Mouse (Mus musculus): ENCODE results near the gene Pnkd. TPM values are rescaled to one million over a fixed set of nuclear protein-coding genes. Genes with fewer than 3 reads are reported as not detected.

The Pnkd gene
- polyA plus RNA-seq, 1 experiment from 2014 or later, result 169 TPM

- H3K4me2 ChIP-seq (ENCODE audit: low read length), result no peak overlapping the region
- no peak overlapping the region for H3K9ac ChIP-seq (ENCODE audit: low read depth, low read length)
- no peaks in the 10 kb centered on the region for H3K27me3 ChIP-seq (ENCODE audit: insufficient read depth, low read length)
- DNase-seq (ENCODE audit: low spot score) (no peak), ATAC-seq (replicated peaks; ENCODE audit: low FRiP score, low read depth) (no peak)
- H3K27ac ChIP-seq, result no peak overlapping the region
- H3K4me1 ChIP-seq (replicated peaks; ENCODE audit: insufficient read depth, low read length), result no peaks in the 10 kb centered on the region
- no peaks in the 10 kb centered on the region for H3K9me3 ChIP-seq (replicated peaks; ENCODE audit: low read length)
- no peaks in the 10 kb centered on the region for H3K36me3 ChIP-seq (ENCODE audit: insufficient read depth, low read length)
- TF ChIP-seq CTCF (IDR thresholded peaks at IDR 0.05; ENCODE audit: low read depth), result no peak
- 84% methylated on average over 7 of the region's 7 CpGs for WGBS
- no peak overlapping the region for H3K4me3 ChIP-seq (replicated peaks; ENCODE audit: low read depth, low read length)
These were observed 94.4 kb downstream of the Pnkd start for GRCm38 (mm10) chr1:74379058-74379504.

GRCm38 (mm10) chr1:74380484-74380883 is 95.8 kb downstream of the Pnkd start:
- Histone ChIP-seq H3K4me2 (ENCODE audit: low read length) (no peak overlapping the region), H3K27ac (no peak overlapping the region), H3K4me1 (replicated peaks; ENCODE audit: insufficient read depth, low read length) (no peaks in the 10 kb centered on the region), H3K9me3 (replicated peaks; ENCODE audit: low read length) (no peaks in the 10 kb centered on the region), H3K27me3 (ENCODE audit: insufficient read depth, low read length) (no peaks in the 10 kb centered on the region), H3K36me3 (ENCODE audit: insufficient read depth, low read length) (no peaks in the 10 kb centered on the region), H3K9ac (ENCODE audit: low read depth, low read length) (no peak overlapping the region), H3K4me3 (replicated peaks; ENCODE audit: low read depth, low read length) (no peak overlapping the region)
- no peak for ATAC-seq (replicated peaks; ENCODE audit: low FRiP score, low read depth)
- 82% methylated on average over 5 of the region's 5 CpGs for WGBS
- no peak for TF ChIP-seq CTCF (IDR thresholded peaks at IDR 0.05; ENCODE audit: low read depth)
- DNase-seq (ENCODE audit: low spot score), result no peak

- no peak overlapping the region for H3K27ac ChIP-seq
- H3K9me3 ChIP-seq (replicated peaks; ENCODE audit: low read length), result no peaks in the 10 kb centered on the region
- ATAC-seq (replicated peaks; ENCODE audit: low FRiP score, low read depth) (no peak; the same call in 1 of the 2 replicates), DNase-seq (ENCODE audit: low spot score) (no peak)
- no peak overlapping the region for H3K4me3 ChIP-seq (replicated peaks; ENCODE audit: low read depth, low read length)
- H3K27me3 ChIP-seq (ENCODE audit: insufficient read depth, low read length), result no peaks in the 10 kb centered on the region
- no peak overlapping the region for H3K9ac ChIP-seq (ENCODE audit: low read depth, low read length)
- no peak for TF ChIP-seq CTCF (IDR thresholded peaks at IDR 0.05; ENCODE audit: low read depth)
- no peak overlapping the region for H3K4me2 ChIP-seq (ENCODE audit: low read length)
- WGBS, result 91% methylated on average over 10 of the region's 10 CpGs
- no peaks in the 10 kb centered on the region for H3K4me1 ChIP-seq (replicated peaks; ENCODE audit: insufficient read depth, low read length)
- H3K36me3 ChIP-seq (ENCODE audit: insufficient read depth, low read length), result no peaks in the 10 kb centered on the region
These were observed 96.9 kb downstream of the Pnkd start for GRCm38 (mm10) chr1:74381588-74382021.

GRCm38 (mm10) chr1:74383385-74383784 is 98.7 kb downstream of the Pnkd start:
- Histone ChIP-seq H3K36me3 (ENCODE audit: insufficient read depth, low read length) (no peaks in the 10 kb centered on the region), H3K4me1 (replicated peaks; ENCODE audit: insufficient read depth, low read length) (0 out of 2 replicates have a peak, but pooled peaks cover 5% of the 10 kb centered on the region), H3K9me3 (replicated peaks; ENCODE audit: low read length) (no peaks in the 10 kb centered on the region), H3K27me3 (ENCODE audit: insufficient read depth, low read length) (no peaks in the 10 kb centered on the region), H3K4me3 (replicated peaks; ENCODE audit: low read depth, low read length) (no peak overlapping the region), H3K27ac (no peak overlapping the region), H3K4me2 (ENCODE audit: low read length) (no peak overlapping the region), H3K9ac (ENCODE audit: low read depth, low read length) (no peak overlapping the region)
- WGBS, result 83% methylated on average over 13 of the region's 13 CpGs
- no peak for TF ChIP-seq CTCF (IDR thresholded peaks at IDR 0.05; ENCODE audit: low read depth)
- ATAC-seq (replicated peaks; ENCODE audit: low FRiP score, low read depth), result no peak
- no peak for DNase-seq (ENCODE audit: low spot score)

GRCm38 (mm10) chr1:74384525-74384924 is 99.8 kb downstream of the Pnkd start:
- Histone ChIP-seq H3K9me3 (replicated peaks; ENCODE audit: low read length) (no peaks in the 10 kb centered on the region), H3K4me1 (replicated peaks; ENCODE audit: insufficient read depth, low read length) (0 out of 2 replicates have a peak, but pooled peaks cover 5% of the 10 kb centered on the region), H3K36me3 (ENCODE audit: insufficient read depth, low read length) (no peaks in the 10 kb centered on the region), H3K4me3 (replicated peaks; ENCODE audit: low read depth, low read length) (no peak overlapping the region), H3K27ac (no peak overlapping the region), H3K27me3 (ENCODE audit: insufficient read depth, low read length) (no peaks in the 10 kb centered on the region), H3K9ac (ENCODE audit: low read depth, low read length) (no peak overlapping the region), H3K4me2 (ENCODE audit: low read length) (no peak overlapping the region)
- no peak for DNase-seq (ENCODE audit: low spot score)
- TF ChIP-seq CTCF (IDR thresholded peaks at IDR 0.05; ENCODE audit: low read depth), result no peak
- WGBS, result 80% methylated on average over 8 of the region's 8 CpGs
- no peak for ATAC-seq (replicated peaks; ENCODE audit: low FRiP score, low read depth)

- peaks cover 7% of the 10 kb centered on the region; the same call in 1 of the 2 replicates for H3K4me1 ChIP-seq (replicated peaks; ENCODE audit: insufficient read depth, low read length)
- 93% methylated on average over 10 of the region's 10 CpGs for WGBS
- DNase-seq (ENCODE audit: low spot score) (no peak), ATAC-seq (replicated peaks; ENCODE audit: low FRiP score, low read depth) (no peak)
- no peak for TF ChIP-seq CTCF (IDR thresholded peaks at IDR 0.05; ENCODE audit: low read depth)
- no peaks in the 10 kb centered on the region for H3K36me3 ChIP-seq (ENCODE audit: insufficient read depth, low read length)
- H3K4me3 ChIP-seq (replicated peaks; ENCODE audit: low read depth, low read length), result no peak overlapping the region
- no peak overlapping the region for H3K9ac ChIP-seq (ENCODE audit: low read depth, low read length)
- no peaks in the 10 kb centered on the region for H3K27me3 ChIP-seq (ENCODE audit: insufficient read depth, low read length)
- H3K9me3 ChIP-seq (replicated peaks; ENCODE audit: low read length), result no peaks in the 10 kb centered on the region
- H3K4me2 ChIP-seq (ENCODE audit: low read length), result no peak overlapping the region
- H3K27ac ChIP-seq, result no peak overlapping the region
These were observed 100.3 kb downstream of the Pnkd start for GRCm38 (mm10) chr1:74385064-74385463.

- H3K9me3 ChIP-seq (replicated peaks; ENCODE audit: low read length), result no peaks in the 10 kb centered on the region
- no peak for ATAC-seq (replicated peaks; ENCODE audit: low FRiP score, low read depth)
- H3K36me3 ChIP-seq (ENCODE audit: insufficient read depth, low read length), result no peaks in the 10 kb centered on the region
- 85% methylated on average over 8 of the region's 8 CpGs for WGBS
- no peak overlapping the region for H3K9ac ChIP-seq (ENCODE audit: low read depth, low read length)
- no peak overlapping the region for H3K4me2 ChIP-seq (ENCODE audit: low read length)
- H3K4me3 ChIP-seq (replicated peaks; ENCODE audit: low read depth, low read length), result no peak overlapping the region
- H3K27me3 ChIP-seq (ENCODE audit: insufficient read depth, low read length), result no peaks in the 10 kb centered on the region
- no peak for DNase-seq (ENCODE audit: low spot score)
- no peak for TF ChIP-seq CTCF (IDR thresholded peaks at IDR 0.05; ENCODE audit: low read depth)
- H3K27ac ChIP-seq, result no peak overlapping the region
- peaks cover 12% of the 10 kb centered on the region for H3K4me1 ChIP-seq (replicated peaks; ENCODE audit: insufficient read depth, low read length)
These were observed 100.8 kb downstream of the Pnkd start for GRCm38 (mm10) chr1:74385531-74385930.

Measured in kidney, postnatal 0 days (tissue).